Comparison of ENCODE assay signal across 17 mouse cellular contexts in genomic region chr6:115722246-115722645, GRCm38 (mm10). TPM values are rescaled to one million over a fixed set of nuclear protein-coding genes. Genes with fewer than 3 reads are reported as not detected.
A peak's percentile ranks its signal among the peaks of the same experiment; 100 is the strongest.
DNase-seq lines count a peak whose midpoint lies in the region; ATAC-seq and TF ChIP-seq lines count a peak whose summit lies in the region.
"Had no signal": no experiment of that assay in that cellular context is flagged by ENCODE, and none has a peak within 500 bp of the region (broad histone marks: within the 10 kb centered on the region; RNA-seq: fewer than 3 reads in every experiment).

No protein-coding gene starts in this region.

- H3K4me3 ChIP-seq in intestine, postnatal 0 days (ENCODE audit: low read depth, low read length) = no peak overlapping the region
- H3K4me3 ChIP-seq in intestine, embryonic 15.5 days (replicated peaks) = no peak overlapping the region
- no peak overlapping the region for H3K4me3 ChIP-seq in left cerebral cortex, adult 2 months
- H3K4me3 ChIP-seq: hindbrain, embryonic 13.5 days; liver, embryonic 13.5 days had no signal

- intact Hi-C loops in heart, postnatal 14 days (cut with DNase I) = loop anchor here (5.0 kb wide), 1 partner anchor 80 kb away; no protein-coding TSS in a partner anchor
- intact Hi-C loops in left cerebral cortex, adult 2 months (cut with DNase I) = no loop called here

- peak; percentile 47 for DNase-seq in Muller cell, postnatal 12 days (ENCODE audit: inconsistent ontology term)
- DNase-seq in heart, adult 8-10 months (ENCODE audit: low spot score) = peak; percentile 63
- peak; percentile 17 to 37 for DNase-seq in heart, postnatal 14 days
- DNase-seq in kidney, adult 9 months = no peak
- no peak for DNase-seq in left cerebral cortex, adult 2 months (ENCODE audit: extremely low spot score in 1 of 2, low spot score in 2 of 2)
- DNase-seq: cerebellum, postnatal 25 days; gastrocnemius, postnatal 14 days; kidney, postnatal 10 days; liver, embryonic 13.5 days; midbrain, embryonic 14.5 days; right cerebral cortex, adult 18-20 months had no signal

- H3K27me3 ChIP-seq in intestine, postnatal 0 days (replicated peaks; ENCODE audit: control insufficient read depth, insufficient read depth, low read length) = no peaks in the 10 kb centered on the region
- H3K27me3 ChIP-seq in intestine, embryonic 15.5 days (replicated peaks) = no peaks in the 10 kb centered on the region
- H3K27me3 ChIP-seq: hindbrain, embryonic 13.5 days; liver, embryonic 13.5 days had no signal

- no peak for TF ChIP-seq CTCF in intestine, postnatal 0 days (IDR thresholded peaks at IDR 0.05; ENCODE audit: low read depth)
- no peak for TF ChIP-seq CTCF in left cerebral cortex, adult 2 months (IDR thresholded peaks at IDR 0.05)

- no peak overlapping the region for H3K4me2 ChIP-seq in intestine, postnatal 0 days (replicated peaks; ENCODE audit: low read depth)
- H3K4me2 ChIP-seq in intestine, embryonic 15.5 days (replicated peaks) = no peak overlapping the region
- H3K4me2 ChIP-seq: hindbrain, embryonic 13.5 days; liver, embryonic 13.5 days had no signal

- no peak overlapping the region for H3K9ac ChIP-seq in intestine, postnatal 0 days (ENCODE audit: low read depth, low read length)
- H3K9ac ChIP-seq in intestine, embryonic 15.5 days = no peak overlapping the region
- H3K9ac ChIP-seq: hindbrain, embryonic 13.5 days; liver, embryonic 13.5 days had no signal

- H3K9me3 ChIP-seq in intestine, postnatal 0 days (ENCODE audit: control insufficient read depth) = no peaks in the 10 kb centered on the region
- 0 out of 2 replicates have a peak, but pooled peaks cover under 1% of the 10 kb centered on the region for H3K9me3 ChIP-seq in intestine, embryonic 15.5 days
- H3K9me3 ChIP-seq: liver, embryonic 13.5 days had no signal

- no peaks in the 10 kb centered on the region for H3K36me3 ChIP-seq in intestine, postnatal 0 days (ENCODE audit: control insufficient read depth, insufficient read depth)
- H3K36me3 ChIP-seq in intestine, embryonic 15.5 days = no peaks in the 10 kb centered on the region
- H3K36me3 ChIP-seq: hindbrain, embryonic 13.5 days; liver, embryonic 13.5 days had no signal

- 55% methylated on average over 5 of the region's 5 CpGs for WGBS in intestine, postnatal 0 days
- 67% methylated on average over 5 of the region's 5 CpGs for WGBS in intestine, embryonic 15.5 days

- H3K4me1 ChIP-seq in intestine, postnatal 0 days (replicated peaks; ENCODE audit: control insufficient read depth, insufficient read depth, low read length) = no peaks in the 10 kb centered on the region
- peaks cover 3% of the 10 kb centered on the region; the same call in 1 of the 2 replicates for H3K4me1 ChIP-seq in intestine, embryonic 15.5 days (replicated peaks)

- no peak; the same call in 1 of the 2 replicates for ATAC-seq in intestine, postnatal 0 days
- ATAC-seq in intestine, embryonic 15.5 days = no peak
- ATAC-seq: intestine, embryonic 16.5 days had no signal

- peak overlapping the region; percentile 7; the same call in 1 of the 2 replicates for H3K27ac ChIP-seq in intestine, postnatal 0 days (ENCODE audit: low read depth, low read length)
- no peak overlapping the region for H3K27ac ChIP-seq in intestine, embryonic 15.5 days
- H3K27ac ChIP-seq in left cerebral cortex, adult 2 months = no peak overlapping the region
- H3K27ac ChIP-seq: hindbrain, embryonic 13.5 days; liver, embryonic 13.5 days; macrophage had no signal

RNA-seq across cellular contexts. Expression of gene Tmem40, which starts 40.0 kb away (rescaled TPM):
- 0.17 and 0.43 TPM in 2 replicates for polyA plus RNA-seq in intestine, postnatal 0 days (2015; fragmentation: Nextera tagmentation; extraction: Ambion mirVana)
- polyA plus RNA-seq in intestine, embryonic 15.5 days (2015; fragmentation: Nextera tagmentation; extraction: Ambion mirVana) = 0.78 and 1.2 TPM in 2 replicates
- 1 to 10 TPM in 1 of 4 experiments, under 1 TPM in 3; 0.41 to 1.0 (median 0.60) TPM for total RNA-seq in heart, adult 8-10 months (2022)
- under 1 TPM in 1 of 2 experiments, not detected in 1; 0.36 TPM for total RNA-seq in heart, postnatal 14 days (2021)
- total RNA-seq in left cerebral cortex, adult 2 months (2021) = 1 to 10 TPM; 1.2 TPM
- polyA plus RNA-seq: C2C12 had no signal

RNA-seq across cellular contexts. Expression of gene Raf1, which starts 45.8 kb away (rescaled TPM):
- polyA plus RNA-seq in intestine, postnatal 0 days (2015; fragmentation: Nextera tagmentation; extraction: Ambion mirVana) = 64.9 and 66.4 TPM in 2 replicates
- 76.2 and 79.5 TPM in 2 replicates for polyA plus RNA-seq in intestine, embryonic 15.5 days (2015; fragmentation: Nextera tagmentation; extraction: Ambion mirVana)
- 100 to 1,000 TPM in 3 of 4 experiments, 10 to 100 TPM in 1; 97.6 to 104 (median 102) TPM for total RNA-seq in heart, adult 8-10 months (2022)
- total RNA-seq in heart, postnatal 14 days (2021) = 100 to 1,000 TPM; 106 to 112 TPM
- 10 to 100 TPM; 85.4 to 89.8 TPM for total RNA-seq in left cerebral cortex, adult 2 months (2021)

RNA-seq across cellular contexts. Expression of gene Cand2, which starts 52.1 kb away (rescaled TPM):
- 2.2 and 2.4 TPM in 2 replicates for polyA plus RNA-seq in intestine, postnatal 0 days (2015; fragmentation: Nextera tagmentation; extraction: Ambion mirVana)
- 16.8 and 17.2 TPM in 2 replicates for polyA plus RNA-seq in intestine, embryonic 15.5 days (2015; fragmentation: Nextera tagmentation; extraction: Ambion mirVana)
- 10 to 100 TPM; 77.2 to 97.7 (median 87.6) TPM for total RNA-seq in heart, adult 8-10 months (2022)
- total RNA-seq in heart, postnatal 14 days (2021) = 10 to 100 TPM; 64.5 to 71.6 TPM
- total RNA-seq in left cerebral cortex, adult 2 months (2021) = 1 to 10 TPM; 1.8 to 1.9 TPM

Comparison
In these comparisons a context has a peak if more than half of its experiments do, and no peak if none do; other contexts are left out.
1. DNase-seq: peak in Muller cell, postnatal 12 days (single experiment), heart, adult 8-10 months (single experiment) and heart, postnatal 14 days (2 of 2); none in kidney, adult 9 months (single experiment) and left cerebral cortex, adult 2 months (0 of 2).
2. RNA of gene Cand2, which starts 52.1 kb away (total RNA-seq): 77.2 to 97.7 TPM in heart, adult 8-10 months and 64.5 to 71.6 TPM in heart, postnatal 14 days; 1.8 to 1.9 TPM in left cerebral cortex, adult 2 months; every median in the first group is over 10 times any median in the second.